Mouse (Mus musculus): ENCODE results near the gene Hmgb2. TPM values are rescaled to one million over a fixed set of nuclear protein-coding genes. Genes with fewer than 3 reads are reported as not detected.

Gene Hmgb2
- 196 and 251 TPM in 2 replicates for polyA plus RNA-seq (2015; fragmentation: Nextera tagmentation; extraction: Ambion mirVana)

DNA sequence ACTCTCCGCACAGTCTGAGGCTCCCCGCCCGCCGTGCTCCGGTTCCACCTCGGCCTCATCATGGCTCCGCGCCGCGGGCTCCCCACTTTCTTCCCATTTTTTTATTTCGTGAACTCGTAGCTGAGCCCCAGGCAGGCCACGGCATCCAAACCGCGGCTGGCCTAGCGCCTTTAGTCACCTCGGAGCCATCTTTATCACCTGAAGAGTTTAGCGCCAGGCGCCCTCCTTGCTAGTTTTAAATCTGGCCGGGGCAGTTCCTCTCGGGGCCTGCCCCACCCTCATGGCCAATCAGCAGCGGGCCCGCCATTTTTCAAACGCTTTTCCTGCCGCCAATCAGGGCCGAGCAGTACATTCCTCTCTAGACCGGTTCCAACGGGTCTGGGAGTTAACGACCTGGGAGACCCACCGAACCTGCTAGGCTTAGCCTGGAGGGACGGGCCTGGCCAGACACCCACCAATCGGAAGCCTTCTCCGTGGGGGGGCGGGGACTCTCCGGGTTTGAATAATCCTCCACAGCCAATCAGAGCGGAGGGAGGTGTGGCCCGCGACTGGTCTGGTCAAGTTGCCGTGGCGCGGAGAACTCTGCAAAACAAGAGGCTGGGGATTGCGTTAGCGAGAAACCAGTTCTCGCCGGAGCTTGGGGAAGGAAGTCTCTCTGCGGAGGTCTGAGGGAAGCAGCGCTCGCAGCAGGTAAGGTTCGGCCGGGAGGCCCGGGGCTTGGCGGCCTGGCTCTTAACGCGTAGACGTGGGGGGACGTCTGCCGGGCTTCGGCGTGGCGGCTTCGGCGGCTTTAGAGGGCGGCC lies at the start of gene Hmgb2:
Gene Hmgb2, plus strand, starts transcription at position 592 of the 803 bp plus-strand sequence.
- Histone ChIP-seq H3K9me3 (replicated peaks; ENCODE audit: control insufficient read depth, low read length) (no peaks in the 10 kb centered on the region), H3K27ac (ENCODE audit: low read length) (peak within 1 kb of the TSS; percentile 100), H3K4me2 (ENCODE audit: low read depth, low read length) (peak within 1 kb of the TSS; percentile 81), H3K4me1 (ENCODE audit: control insufficient read depth, insufficient read depth, low read length) (peaks cover 8% of the 10 kb centered on the region), H3K27me3 (ENCODE audit: control insufficient read depth, insufficient read depth, low read length) (no peaks in the 10 kb centered on the region), H3K36me3 (ENCODE audit: control insufficient read depth, insufficient read depth) (peaks cover 7% of the 10 kb centered on the region), H3K4me3 (ENCODE audit: low read length) (peak within 1 kb of the TSS; percentile 97), H3K9ac (ENCODE audit: low read length) (peak within 1 kb of the TSS; percentile 100)
- ATAC-seq (replicated peaks; ENCODE audit: extremely low read depth, insufficient read depth, low FRiP score): peak; percentile 99
- WGBS: under 1% methylated on average over 63 of the region's 63 CpGs

- WGBS: 31% methylated on average over 1 of the region's 1 CpGs
Measured at GRCm38 (mm10) chr8:57462839-57463238, 48.9 kb upstream of the Hmgb2 start.

GRCm38 (mm10) chr8:57463757-57464156 lies 48.0 kb upstream of the Hmgb2 start:
- no peak overlapping the region for H3K9ac ChIP-seq (ENCODE audit: low read length)
- no peak overlapping the region for H3K27ac ChIP-seq (ENCODE audit: low read length)
- H3K4me3 ChIP-seq (ENCODE audit: low read length): no peak overlapping the region
- WGBS: 88% methylated on average over 3 of the region's 3 CpGs
- no peak overlapping the region for H3K4me2 ChIP-seq (ENCODE audit: low read depth, low read length)
- no peak for ATAC-seq (replicated peaks; ENCODE audit: extremely low read depth, insufficient read depth, low FRiP score)
- H3K36me3 ChIP-seq (ENCODE audit: control insufficient read depth, insufficient read depth): no peaks in the 10 kb centered on the region
- H3K9me3 ChIP-seq (replicated peaks; ENCODE audit: control insufficient read depth, low read length): no peaks in the 10 kb centered on the region
- peaks cover 8% of the 10 kb centered on the region for H3K4me1 ChIP-seq (ENCODE audit: control insufficient read depth, insufficient read depth, low read length)
- no peaks in the 10 kb centered on the region for H3K27me3 ChIP-seq (ENCODE audit: control insufficient read depth, insufficient read depth, low read length)

More at GRCm38 (mm10) chr8:57462839-57463238, 48.9 kb upstream of the Hmgb2 start:
- no peak for ATAC-seq (replicated peaks; ENCODE audit: extremely low read depth, insufficient read depth, low FRiP score)
- no peak overlapping the region for H3K4me3 ChIP-seq (ENCODE audit: low read length)
- H3K36me3 ChIP-seq (ENCODE audit: control insufficient read depth, insufficient read depth): no peaks in the 10 kb centered on the region
- no peak overlapping the region for H3K27ac ChIP-seq (ENCODE audit: low read length)
- H3K9me3 ChIP-seq (replicated peaks; ENCODE audit: control insufficient read depth, low read length): no peaks in the 10 kb centered on the region
- H3K9ac ChIP-seq (ENCODE audit: low read length): no peak overlapping the region
- H3K4me1 ChIP-seq (ENCODE audit: control insufficient read depth, insufficient read depth, low read length): peaks cover 4% of the 10 kb centered on the region
- no peaks in the 10 kb centered on the region for H3K27me3 ChIP-seq (ENCODE audit: control insufficient read depth, insufficient read depth, low read length)
- H3K4me2 ChIP-seq (ENCODE audit: low read depth, low read length): no peak overlapping the region

DNA sequence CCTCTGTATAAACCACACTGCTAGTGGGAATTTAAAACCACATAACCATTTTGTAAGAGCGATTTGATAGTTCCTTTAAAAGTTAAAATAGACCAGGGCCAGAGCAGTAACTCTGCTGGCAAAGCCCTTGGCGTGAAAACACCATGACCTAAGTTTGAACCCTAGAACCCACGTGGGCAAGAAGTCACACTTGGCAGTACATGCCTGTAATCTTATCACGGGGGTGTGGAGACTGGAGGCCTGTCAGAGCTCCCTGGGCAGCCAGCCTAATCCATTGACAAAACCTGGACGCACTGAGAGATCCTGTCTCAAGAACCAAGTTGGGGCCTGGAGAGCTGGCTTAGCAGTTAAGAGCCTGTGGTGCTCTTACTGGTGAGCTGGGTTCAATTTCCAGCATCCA lies 43.1 kb upstream of the Hmgb2 start:
- no peaks in the 10 kb centered on the region for H3K27me3 ChIP-seq (ENCODE audit: control insufficient read depth, insufficient read depth, low read length)
- 15% methylated on average over 5 of the region's 5 CpGs for WGBS
- no peak overlapping the region for H3K4me3 ChIP-seq (ENCODE audit: low read length)
- H3K9me3 ChIP-seq (replicated peaks; ENCODE audit: control insufficient read depth, low read length): 0 out of 2 replicates have a peak, but pooled peaks cover 3% of the 10 kb centered on the region
- peak; percentile 100 for ATAC-seq (replicated peaks; ENCODE audit: extremely low read depth, insufficient read depth, low FRiP score)
- no peaks in the 10 kb centered on the region for H3K36me3 ChIP-seq (ENCODE audit: control insufficient read depth, insufficient read depth)
- peak overlapping the region; percentile 12; the same call in 1 of the 2 replicates for H3K4me2 ChIP-seq (ENCODE audit: low read depth, low read length)
- H3K9ac ChIP-seq (ENCODE audit: low read length): no peak overlapping the region
- H3K27ac ChIP-seq (ENCODE audit: low read length): peak overlapping the region; percentile 65
- H3K4me1 ChIP-seq (ENCODE audit: control insufficient read depth, insufficient read depth, low read length): peaks cover 15% of the 10 kb centered on the region

DNA sequence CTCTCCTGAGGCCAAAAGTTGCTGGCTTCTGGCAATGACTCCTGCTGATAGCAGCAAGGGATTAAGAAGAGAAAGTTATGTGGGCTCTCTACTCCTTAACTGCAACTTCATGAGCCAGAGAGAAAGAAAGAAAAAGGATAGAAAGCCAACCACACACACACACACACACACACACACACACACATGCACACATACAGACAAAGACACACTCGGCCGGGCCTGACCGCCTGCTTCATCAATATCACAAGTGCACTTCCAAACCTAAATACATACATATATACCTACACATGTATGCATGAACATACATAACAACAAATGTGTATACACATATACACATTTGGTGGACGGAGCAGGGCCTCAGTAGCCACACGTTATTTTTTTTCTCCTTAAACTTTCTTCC lies 40.8 kb upstream of the Hmgb2 start:
- no peak overlapping the region for H3K4me3 ChIP-seq (ENCODE audit: low read length)
- ATAC-seq (replicated peaks; ENCODE audit: extremely low read depth, insufficient read depth, low FRiP score): no peak
- no peak overlapping the region for H3K9ac ChIP-seq (ENCODE audit: low read length)
- H3K36me3 ChIP-seq (ENCODE audit: control insufficient read depth, insufficient read depth): no peaks in the 10 kb centered on the region
- peaks cover 15% of the 10 kb centered on the region for H3K4me1 ChIP-seq (ENCODE audit: control insufficient read depth, insufficient read depth, low read length)
- 0 out of 2 replicates have a peak, but pooled peaks cover 3% of the 10 kb centered on the region for H3K9me3 ChIP-seq (replicated peaks; ENCODE audit: control insufficient read depth, low read length)
- H3K27ac ChIP-seq (ENCODE audit: low read length): no peak overlapping the region
- WGBS: 87% methylated on average over 5 of the region's 5 CpGs
- H3K4me2 ChIP-seq (ENCODE audit: low read depth, low read length): no peak overlapping the region
- H3K27me3 ChIP-seq (ENCODE audit: control insufficient read depth, insufficient read depth, low read length): no peaks in the 10 kb centered on the region

GRCm38 (mm10) chr8:57473751-57474150 lies 38.0 kb upstream of the Hmgb2 start:
- Histone ChIP-seq H3K27me3 (ENCODE audit: control insufficient read depth, insufficient read depth, low read length) (no peaks in the 10 kb centered on the region), H3K27ac (ENCODE audit: low read length) (no peak overlapping the region), H3K9me3 (replicated peaks; ENCODE audit: control insufficient read depth, low read length) (0 out of 2 replicates have a peak, but pooled peaks cover 3% of the 10 kb centered on the region), H3K4me1 (ENCODE audit: control insufficient read depth, insufficient read depth, low read length) (peaks cover 12% of the 10 kb centered on the region), H3K9ac (ENCODE audit: low read length) (no peak overlapping the region), H3K4me3 (ENCODE audit: low read length) (no peak overlapping the region), H3K36me3 (ENCODE audit: control insufficient read depth, insufficient read depth) (no peaks in the 10 kb centered on the region), H3K4me2 (ENCODE audit: low read depth, low read length) (no peak overlapping the region)
- WGBS: 68% methylated on average over 6 of the region's 6 CpGs
- ATAC-seq (replicated peaks; ENCODE audit: extremely low read depth, insufficient read depth, low FRiP score): no peak

- Histone ChIP-seq H3K36me3 (ENCODE audit: control insufficient read depth, insufficient read depth) (peaks cover 13% of the 10 kb centered on the region), H3K4me2 (ENCODE audit: low read depth, low read length) (no peak overlapping the region), H3K4me3 (ENCODE audit: low read length) (no peak overlapping the region), H3K9ac (ENCODE audit: low read length) (no peak overlapping the region), H3K27me3 (ENCODE audit: control insufficient read depth, insufficient read depth, low read length) (no peaks in the 10 kb centered on the region), H3K9me3 (replicated peaks; ENCODE audit: control insufficient read depth, low read length) (no peaks in the 10 kb centered on the region), H3K27ac (ENCODE audit: low read length) (peak overlapping the region; percentile 76), H3K4me1 (ENCODE audit: control insufficient read depth, insufficient read depth, low read length) (peaks cover 5% of the 10 kb centered on the region)
- peak; percentile 81 for ATAC-seq (replicated peaks; ENCODE audit: extremely low read depth, insufficient read depth, low FRiP score)
- 19% methylated on average over 3 of the region's 3 CpGs for WGBS
Measured at GRCm38 (mm10) chr8:57478406-57478805, 33.3 kb upstream of the Hmgb2 start.

DNA sequence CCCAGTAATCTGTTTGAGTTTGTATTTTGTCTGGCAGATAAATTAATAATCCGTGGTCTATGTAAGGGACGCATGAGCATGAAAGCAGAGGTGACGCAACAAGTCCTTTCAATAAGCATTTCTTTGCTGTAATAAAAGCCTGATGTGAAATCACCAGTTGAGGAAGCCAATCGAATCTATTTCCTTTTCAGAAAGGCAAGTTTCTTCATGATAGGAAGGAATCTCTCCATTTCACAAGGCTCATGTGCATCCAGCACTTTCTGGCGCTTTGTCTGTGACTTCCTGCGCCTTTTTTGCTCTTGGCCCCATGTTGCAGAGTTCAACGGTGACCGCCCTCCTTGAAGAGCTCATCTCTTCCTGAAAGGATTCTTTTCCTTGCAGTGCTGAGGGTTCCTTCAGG lies 32.0 kb upstream of the Hmgb2 start:
- Histone ChIP-seq H3K4me1 (ENCODE audit: control insufficient read depth, insufficient read depth, low read length) (peaks cover 5% of the 10 kb centered on the region), H3K27me3 (ENCODE audit: control insufficient read depth, insufficient read depth, low read length) (no peaks in the 10 kb centered on the region), H3K36me3 (ENCODE audit: control insufficient read depth, insufficient read depth) (peaks cover 17% of the 10 kb centered on the region), H3K4me2 (ENCODE audit: low read depth, low read length) (no peak overlapping the region), H3K9ac (ENCODE audit: low read length) (no peak overlapping the region), H3K9me3 (replicated peaks; ENCODE audit: control insufficient read depth, low read length) (no peaks in the 10 kb centered on the region), H3K4me3 (ENCODE audit: low read length) (no peak overlapping the region), H3K27ac (ENCODE audit: low read length) (no peak overlapping the region)
- 94% methylated on average over 8 of the region's 8 CpGs for WGBS
- no peak for ATAC-seq (replicated peaks; ENCODE audit: extremely low read depth, insufficient read depth, low FRiP score)

- Histone ChIP-seq H3K27me3 (ENCODE audit: control insufficient read depth, insufficient read depth, low read length) (no peaks in the 10 kb centered on the region), H3K4me2 (ENCODE audit: low read depth, low read length) (no peak overlapping the region), H3K27ac (ENCODE audit: low read length) (no peak overlapping the region), H3K9me3 (replicated peaks; ENCODE audit: control insufficient read depth, low read length) (no peaks in the 10 kb centered on the region), H3K36me3 (ENCODE audit: control insufficient read depth, insufficient read depth) (peaks cover 17% of the 10 kb centered on the region), H3K4me3 (ENCODE audit: low read length) (no peak overlapping the region), H3K9ac (ENCODE audit: low read length) (no peak overlapping the region), H3K4me1 (ENCODE audit: control insufficient read depth, insufficient read depth, low read length) (peaks cover 9% of the 10 kb centered on the region)
- no peak for ATAC-seq (replicated peaks; ENCODE audit: extremely low read depth, insufficient read depth, low FRiP score)
- 87% methylated on average over 4 of the region's 4 CpGs for WGBS
Measured at GRCm38 (mm10) chr8:57480606-57481005, 31.1 kb upstream of the Hmgb2 start.
